Comparison of ENCODE assay signal across 10 mouse cellular contexts in genomic region chr3:86793720-86794191, GRCm38 (mm10).
DNase-seq lines count a peak whose midpoint lies in the region; ATAC-seq lines count a peak whose summit lies in the region.
"Had no signal": no experiment of that assay in that cellular context is flagged by ENCODE, and none has a peak within 500 bp of the region (broad histone marks: within the 10 kb centered on the region; RNA-seq: fewer than 3 reads in every experiment).

No protein-coding gene starts in this region.

- H3K9ac ChIP-seq in hindbrain, embryonic 12.5 days, result no peak overlapping the region
- H3K9ac ChIP-seq in hindbrain, embryonic 11.5 days (ENCODE audit: low read depth, low read length), result no peak overlapping the region
- no peak overlapping the region for H3K9ac ChIP-seq in heart, embryonic 16.5 days (ENCODE audit: low read length)
- H3K9ac ChIP-seq in lung, embryonic 15.5 days, result no peak overlapping the region
- H3K9ac ChIP-seq: liver, embryonic 14.5 days had no signal

- H3K4me2 ChIP-seq in hindbrain, embryonic 12.5 days (replicated peaks), result no peak overlapping the region
- no peak overlapping the region for H3K4me2 ChIP-seq in hindbrain, embryonic 11.5 days (replicated peaks; ENCODE audit: low read depth, low read length)
- no peak overlapping the region for H3K4me2 ChIP-seq in heart, embryonic 16.5 days (ENCODE audit: low read depth, low read length)
- H3K4me2 ChIP-seq in lung, embryonic 15.5 days, result no peak overlapping the region

- H3K36me3 ChIP-seq in hindbrain, embryonic 12.5 days, result peaks cover 45% of the 10 kb centered on the region
- H3K36me3 ChIP-seq in hindbrain, embryonic 11.5 days (ENCODE audit: control insufficient read depth, insufficient read depth, low read length), result no peaks in the 10 kb centered on the region
- H3K36me3 ChIP-seq in heart, embryonic 16.5 days (ENCODE audit: control insufficient read depth, insufficient read depth), result no peaks in the 10 kb centered on the region
- no peaks in the 10 kb centered on the region for H3K36me3 ChIP-seq in lung, embryonic 15.5 days

- peak; percentile 29; the same call in 1 of the 2 replicates for ATAC-seq in hindbrain, embryonic 12.5 days (ENCODE audit: low FRiP score)
- ATAC-seq in hindbrain, embryonic 11.5 days (ENCODE audit: low FRiP score), result no peak
- ATAC-seq in heart, embryonic 16.5 days (replicated peaks; ENCODE audit: extremely low read depth, insufficient read depth, low FRiP score), result peak; percentile 66
- peak; percentile 69 for ATAC-seq in lung, embryonic 15.5 days (ENCODE audit: borderline replicate concordance, extremely low read depth, low FRiP score, low TSS enrichment)

- H3K9me3 ChIP-seq in hindbrain, embryonic 12.5 days (replicated peaks), result no peaks in the 10 kb centered on the region
- H3K9me3 ChIP-seq in hindbrain, embryonic 11.5 days (ENCODE audit: control insufficient read depth, low read length), result no peaks in the 10 kb centered on the region
- no peaks in the 10 kb centered on the region for H3K9me3 ChIP-seq in heart, embryonic 16.5 days (replicated peaks; ENCODE audit: control insufficient read depth, low read length)
- no peaks in the 10 kb centered on the region for H3K9me3 ChIP-seq in lung, embryonic 15.5 days

- H3K4me3 ChIP-seq in hindbrain, embryonic 12.5 days, result no peak overlapping the region
- H3K4me3 ChIP-seq in hindbrain, embryonic 11.5 days (ENCODE audit: low read depth, low read length), result no peak overlapping the region
- H3K4me3 ChIP-seq in brown adipose tissue, adult 24 weeks (ENCODE audit: insufficient read depth, low read depth, low read length), result no peak overlapping the region
- H3K4me3 ChIP-seq in heart, embryonic 16.5 days (ENCODE audit: low read length), result no peak overlapping the region
- H3K4me3 ChIP-seq in lung, embryonic 15.5 days, result no peak overlapping the region

- no peak for DNase-seq in hindbrain, embryonic 11.5 days (ENCODE audit: low spot score)
- DNase-seq in layer of hippocampus, postnatal 14 days (ENCODE audit: low spot score in 2 of 2), result no peak
- no peak for DNase-seq in layer of hippocampus, adult 9-10 months (ENCODE audit: low spot score)
- DNase-seq in left cerebral cortex, adult 11 months (ENCODE audit: low spot score), result no peak
- DNase-seq: cerebellum, adult 9-11 months had no signal

- H3K4me1 ChIP-seq in hindbrain, embryonic 12.5 days, result peaks cover 7% of the 10 kb centered on the region
- H3K4me1 ChIP-seq in hindbrain, embryonic 11.5 days (replicated peaks; ENCODE audit: control insufficient read depth, insufficient read depth, low read length), result no peaks in the 10 kb centered on the region
- H3K4me1 ChIP-seq in brown adipose tissue, adult 24 weeks (ENCODE audit: control insufficient read depth, insufficient read depth, insufficient read length, low read length), result peaks cover 14% of the 10 kb centered on the region
- H3K4me1 ChIP-seq in heart, embryonic 16.5 days (ENCODE audit: control insufficient read depth, insufficient read depth, low read length), result peaks cover 8% of the 10 kb centered on the region; the same call in 1 of the 2 replicates
- peaks cover 32% of the 10 kb centered on the region for H3K4me1 ChIP-seq in lung, embryonic 15.5 days

- H3K27ac ChIP-seq in hindbrain, embryonic 12.5 days, result no peak overlapping the region
- H3K27ac ChIP-seq in hindbrain, embryonic 11.5 days (ENCODE audit: low read depth, low read length), result no peak overlapping the region
- peak overlapping the region; percentile 79 for H3K27ac ChIP-seq in brown adipose tissue, adult 24 weeks (replicated peaks; ENCODE audit: low read depth, low read length)
- peak overlapping the region; percentile 52 for H3K27ac ChIP-seq in heart, embryonic 16.5 days (ENCODE audit: low read length)
- H3K27ac ChIP-seq in lung, embryonic 15.5 days, result peak overlapping the region; percentile 46
- H3K27ac ChIP-seq: liver, embryonic 14.5 days had no signal

- H3K27me3 ChIP-seq in hindbrain, embryonic 12.5 days, result no peaks in the 10 kb centered on the region
- no peaks in the 10 kb centered on the region for H3K27me3 ChIP-seq in hindbrain, embryonic 11.5 days (ENCODE audit: control insufficient read depth, insufficient read depth, low read length)
- H3K27me3 ChIP-seq in heart, embryonic 16.5 days (ENCODE audit: control insufficient read depth, insufficient read depth, low read length), result no peaks in the 10 kb centered on the region
- no peaks in the 10 kb centered on the region for H3K27me3 ChIP-seq in lung, embryonic 15.5 days

- 55% methylated on average over 1 of the region's 1 CpGs for WGBS in hindbrain, embryonic 12.5 days
- 50% methylated on average over 1 of the region's 1 CpGs for WGBS in hindbrain, embryonic 11.5 days
- WGBS in heart, embryonic 16.5 days, result 24% methylated on average over 1 of the region's 1 CpGs
- WGBS in lung, embryonic 15.5 days, result 21% methylated on average over 1 of the region's 1 CpGs

Comparison
In these comparisons a context has a peak if more than half of its experiments do, and no peak if none do; other contexts are left out.
1. H3K27ac ChIP-seq: peak in brown adipose tissue, adult 24 weeks (single experiment), heart, embryonic 16.5 days (single experiment) and lung, embryonic 15.5 days (single experiment); none in hindbrain, embryonic 12.5 days (single experiment) and hindbrain, embryonic 11.5 days (single experiment).